Mouse (Mus musculus) layer of hippocampus, postnatal 36 days (tissue): ENCODE measurements at regions not wholly inside any gene's neighbourhood (a gene's known extent, or its start where the extent isn't known, plus 50 kb on each side); places are given as distances from the start of the nearest gene placed in this dataset.

Experiments used
- DNase-seq, 2 experiments: peaks; one replicate each; pipeline ENCODE4 v3.0.0; 2022

DNA sequence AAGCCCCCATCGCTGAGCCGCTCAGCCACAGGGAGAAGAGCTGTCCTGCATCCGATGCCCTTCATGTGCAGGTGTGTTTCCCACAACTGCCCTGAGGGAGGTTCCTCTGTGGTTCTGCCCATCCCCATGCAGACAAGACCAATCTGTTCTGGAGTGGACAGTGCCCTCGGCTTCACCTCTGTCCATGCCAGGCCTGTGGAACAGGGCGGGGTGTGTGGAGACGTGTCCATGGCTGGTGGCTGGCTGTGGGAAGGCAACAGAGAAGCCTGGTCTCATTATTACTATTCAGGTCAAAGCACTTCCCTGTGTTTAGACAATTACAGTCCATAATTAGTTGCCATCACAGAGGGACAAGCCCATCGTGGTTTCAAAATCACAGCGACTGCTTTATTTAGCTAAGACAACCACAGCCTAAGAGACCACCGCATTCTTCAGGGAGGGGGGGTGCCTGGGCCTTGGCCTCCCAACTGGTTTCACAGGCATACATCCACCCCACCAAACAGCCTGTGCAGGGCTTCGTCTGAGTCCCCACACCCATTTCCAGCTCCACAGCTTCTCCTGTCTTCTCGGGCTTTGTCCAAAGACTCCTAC is 97.7 kb downstream of the Rplp1 start:
- DNase-seq: no peak

DNA sequence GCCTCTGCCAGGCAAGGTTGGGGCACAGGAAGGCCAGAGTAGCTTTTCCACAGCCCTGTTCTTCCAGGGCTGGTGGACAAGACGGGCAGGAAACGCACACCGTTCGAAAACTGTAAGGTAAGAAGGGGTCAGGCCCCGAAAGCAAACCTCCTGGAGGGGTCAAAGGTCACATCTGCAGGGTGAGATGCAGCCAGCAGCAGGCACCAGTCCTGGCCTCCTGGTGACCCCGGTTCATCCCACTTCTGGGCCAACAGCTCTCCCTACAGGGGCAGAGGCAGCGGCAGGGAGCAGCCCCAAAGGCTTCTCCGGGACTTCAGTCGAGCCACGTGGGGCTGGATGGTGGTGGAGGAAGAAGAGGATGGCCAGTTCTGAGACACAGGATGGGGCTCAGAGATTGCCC is 98.3 kb downstream of the Rplp1 start:
- DNase-seq: no peak

DNA sequence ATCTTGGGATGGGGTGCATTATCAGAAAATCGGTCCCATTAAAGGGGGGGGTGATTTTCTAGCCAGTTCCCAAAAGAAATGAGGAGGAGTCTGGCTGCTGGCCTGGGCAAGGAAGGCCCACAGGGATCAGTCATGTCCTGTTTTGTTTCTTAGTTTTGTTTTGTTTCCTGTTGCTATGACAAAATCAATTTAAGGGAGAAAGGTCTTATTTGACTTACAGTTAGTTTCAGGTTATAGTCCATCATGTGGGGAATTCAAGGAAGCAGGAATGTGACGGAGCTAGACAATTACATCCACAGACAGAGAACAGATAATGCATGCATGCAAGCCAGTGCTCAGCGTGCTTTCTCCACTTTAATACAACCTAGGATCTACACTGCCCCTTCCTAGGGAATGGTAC is 101.1 kb downstream of the Rplp1 start:
- DNase-seq: no peak

DNA sequence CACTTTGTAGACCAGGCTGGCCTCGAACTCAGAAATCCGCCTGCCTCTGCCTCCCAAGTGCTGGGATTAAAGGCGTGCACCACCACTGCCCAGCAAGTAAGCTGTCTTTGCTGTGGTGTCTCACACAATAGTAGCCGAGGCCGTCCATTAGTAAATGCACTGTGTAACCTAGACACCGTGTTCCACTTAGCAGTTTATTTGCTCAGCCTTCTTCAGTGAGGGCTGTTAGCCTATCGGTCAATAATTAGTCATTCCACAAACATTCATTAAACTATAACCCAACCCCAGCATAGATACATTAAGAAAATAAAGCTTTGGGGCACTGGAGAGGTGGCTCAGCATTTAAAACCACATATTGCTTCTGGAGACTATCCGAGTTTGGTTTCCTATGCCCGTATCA is 102.0 kb downstream of the Rplp1 start:
- DNase-seq: no peak

DNA sequence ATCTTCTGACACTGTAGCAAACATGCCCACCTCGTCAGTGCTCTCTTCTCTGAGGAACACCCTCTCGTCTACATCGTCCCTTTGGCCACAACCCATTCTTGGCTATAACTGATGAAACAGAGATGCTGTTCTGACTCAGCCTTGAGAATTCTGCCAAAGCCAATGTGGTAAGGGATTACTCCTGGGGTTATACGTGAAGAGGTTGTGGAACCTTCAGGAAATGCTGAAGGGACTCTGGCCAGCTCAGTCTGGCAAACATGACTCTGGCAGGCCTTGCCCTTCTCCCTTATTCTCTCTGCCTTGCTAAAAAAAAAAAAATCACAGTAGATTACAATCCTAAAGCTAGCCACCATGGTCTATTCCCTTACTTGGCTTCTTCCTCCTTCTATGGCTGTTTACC is 103.9 kb downstream of the Rplp1 start:
- no peak for DNase-seq

DNA sequence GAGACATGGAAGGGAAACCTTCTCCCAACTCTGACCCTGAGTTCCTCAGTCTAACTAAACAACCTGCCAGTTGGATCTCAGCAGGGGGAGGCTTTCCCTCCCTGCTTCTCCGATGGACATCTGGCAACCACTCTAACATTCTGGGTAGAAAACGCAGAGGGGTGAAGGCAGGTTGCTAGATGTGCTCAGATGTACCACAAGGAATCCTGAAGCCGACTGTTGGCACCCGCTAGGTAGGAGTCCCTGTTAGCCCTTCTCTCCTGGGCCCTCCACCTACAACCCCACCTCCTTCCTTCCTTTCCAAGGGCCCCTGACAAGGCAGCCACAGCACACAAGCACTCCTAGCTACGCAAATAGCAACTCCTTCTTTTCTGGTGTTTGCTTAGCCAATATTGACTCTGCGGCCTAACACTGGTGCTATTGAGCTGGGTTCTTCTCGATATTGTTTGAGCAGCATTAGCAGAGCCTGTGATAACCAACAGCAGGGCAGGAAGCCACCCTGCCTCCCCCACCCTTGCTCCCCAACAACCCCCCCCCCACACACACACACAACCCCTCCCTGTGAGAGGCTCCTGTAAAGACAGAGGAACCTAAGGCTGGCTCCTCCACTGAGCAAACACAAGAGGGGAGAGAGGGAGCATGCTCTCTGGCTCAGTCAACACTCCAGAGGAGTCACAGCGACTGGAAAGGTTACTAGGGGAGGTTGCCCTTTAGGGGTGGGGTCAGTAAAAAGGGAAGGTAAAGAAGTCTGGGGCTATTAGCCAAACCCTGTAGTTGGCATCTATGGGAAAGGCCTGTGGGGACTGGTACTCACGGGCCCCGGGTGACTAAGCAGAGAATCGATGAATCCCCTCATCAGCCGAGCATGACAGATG is 105.8 kb downstream of the Rplp1 start:
- DNase-seq: no peak

DNA sequence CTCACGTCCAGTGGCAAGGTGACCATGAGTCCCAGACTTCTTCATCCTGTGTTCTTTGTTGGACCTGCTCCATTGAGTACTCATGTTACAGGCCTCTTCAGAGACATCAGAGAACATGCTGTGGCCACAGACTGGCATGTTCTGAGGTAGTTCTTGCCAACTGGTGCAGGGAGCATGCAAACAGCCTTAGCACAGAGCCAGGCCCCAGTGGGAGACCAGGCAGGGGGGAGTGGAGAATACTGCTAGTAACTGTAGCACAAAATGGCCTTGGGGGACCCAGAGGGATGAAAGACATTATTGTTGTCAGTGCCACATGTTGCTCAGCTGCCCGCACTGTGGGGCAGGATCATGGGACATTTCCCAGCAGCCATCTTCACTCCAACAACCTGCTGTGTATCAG is 108.4 kb downstream of the Rplp1 start:
- DNase-seq: no peak

DNA sequence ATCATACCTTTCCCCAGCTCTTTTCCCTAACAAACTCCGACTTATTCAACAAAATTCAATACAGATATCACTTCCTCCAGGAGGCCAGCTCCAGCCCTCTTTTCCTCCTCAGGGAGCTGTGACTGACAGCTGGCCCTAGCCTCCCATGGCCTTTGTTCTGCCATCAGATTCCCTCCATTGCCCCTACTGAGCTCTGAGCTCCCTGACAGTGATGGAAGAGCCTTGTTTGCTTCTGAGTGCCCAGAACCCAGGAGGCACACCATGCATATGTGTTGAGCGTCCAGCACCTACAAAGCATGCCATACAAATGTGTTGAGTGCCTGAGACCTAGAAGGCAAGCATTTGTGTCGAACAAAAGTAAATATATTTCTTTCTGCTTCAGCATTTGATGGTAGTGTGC is 110.8 kb downstream of the Rplp1 start:
- no peak for DNase-seq

DNA sequence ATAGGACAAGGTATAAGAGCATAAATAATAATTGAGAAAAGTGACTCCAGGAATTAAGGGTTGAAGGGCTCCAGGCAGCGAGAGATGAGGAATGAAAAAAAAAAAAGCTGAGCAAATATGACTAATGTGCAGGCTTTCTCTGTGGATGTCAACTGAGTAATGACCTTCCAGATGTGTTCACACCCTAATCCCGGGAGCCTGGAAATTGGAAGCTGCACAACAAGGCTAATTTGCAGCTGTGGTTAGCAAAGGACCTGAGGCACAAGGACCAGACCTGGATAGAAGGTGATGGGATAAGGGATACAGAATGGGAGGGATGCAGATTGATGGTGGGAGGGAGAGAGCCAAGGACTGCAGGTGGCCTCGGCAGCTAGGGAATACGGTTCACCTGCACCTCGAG is 111.6 kb downstream of the Rplp1 start:
- no peak for DNase-seq

DNA sequence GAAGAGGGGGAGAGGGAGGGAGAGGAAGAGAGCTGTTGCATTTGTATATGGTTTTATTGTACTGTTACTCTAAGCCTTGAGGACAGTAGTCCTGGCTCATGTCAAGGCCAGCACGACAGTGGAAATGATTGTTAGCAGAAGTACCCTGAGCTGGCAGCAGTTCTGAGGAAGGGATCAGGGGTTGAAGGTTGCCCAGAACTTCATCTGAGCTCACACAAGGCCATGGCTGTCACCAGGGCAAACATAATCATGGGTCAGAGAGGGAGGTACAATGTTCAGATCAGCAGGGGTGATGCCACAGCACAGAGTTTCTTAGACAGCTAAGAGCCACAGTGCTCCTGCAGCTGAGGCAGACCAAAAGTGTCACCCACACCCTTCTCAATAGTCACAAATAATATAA is 114.8 kb downstream of the Rplp1 start:
- DNase-seq: no peak

DNA sequence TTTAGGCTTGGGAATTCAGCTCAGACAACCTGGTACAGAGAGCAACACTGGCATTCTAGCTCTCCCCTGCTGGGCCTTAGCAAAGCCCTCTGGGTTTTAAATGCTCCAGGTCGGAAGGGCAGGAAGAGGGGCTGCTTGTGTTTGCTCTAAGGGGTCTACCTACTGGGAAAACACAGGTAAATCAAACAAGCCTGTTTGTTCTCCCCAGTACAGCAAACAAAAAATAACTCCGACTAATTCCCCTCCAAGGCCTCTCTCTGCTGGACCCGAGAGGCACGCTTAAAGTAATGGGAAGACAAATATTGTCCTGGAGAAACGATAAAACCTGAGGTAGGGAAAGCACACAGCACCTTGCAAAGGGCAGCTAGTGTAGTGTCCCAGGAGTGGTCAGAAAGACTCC is 118.4 kb downstream of the Rplp1 start:
- DNase-seq: no peak

DNA sequence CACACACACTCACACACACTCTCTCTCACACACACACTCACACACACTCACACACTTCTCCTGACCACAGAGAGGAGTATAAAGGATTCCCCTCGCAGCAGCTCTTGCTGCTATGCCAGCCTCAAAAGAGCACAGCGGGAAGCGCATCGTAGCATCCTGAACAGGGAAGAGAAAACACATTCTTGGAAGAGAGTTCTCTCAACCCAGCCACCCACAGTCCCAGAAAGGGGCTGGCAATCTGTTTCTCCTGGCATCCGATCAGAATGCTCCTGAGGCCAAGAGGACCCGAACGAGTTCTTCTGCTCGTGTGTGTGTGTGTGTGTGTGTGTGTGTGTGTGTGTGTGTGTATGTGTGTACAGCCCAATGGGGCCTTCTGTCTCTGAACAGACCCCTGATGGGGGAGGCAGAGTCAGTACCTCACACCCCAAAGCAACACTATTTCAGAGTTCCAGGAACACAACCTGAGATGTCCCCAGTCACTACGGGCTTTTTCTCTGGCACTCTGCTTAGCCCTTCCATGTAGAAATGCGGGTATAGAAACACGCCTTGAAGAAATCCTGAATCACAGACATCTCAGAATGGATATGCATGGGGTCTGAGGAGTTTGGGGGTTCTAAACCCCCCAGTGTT is 122.8 kb downstream of the Rplp1 start:
- peak; percentile 47 to 52 for DNase-seq

DNA sequence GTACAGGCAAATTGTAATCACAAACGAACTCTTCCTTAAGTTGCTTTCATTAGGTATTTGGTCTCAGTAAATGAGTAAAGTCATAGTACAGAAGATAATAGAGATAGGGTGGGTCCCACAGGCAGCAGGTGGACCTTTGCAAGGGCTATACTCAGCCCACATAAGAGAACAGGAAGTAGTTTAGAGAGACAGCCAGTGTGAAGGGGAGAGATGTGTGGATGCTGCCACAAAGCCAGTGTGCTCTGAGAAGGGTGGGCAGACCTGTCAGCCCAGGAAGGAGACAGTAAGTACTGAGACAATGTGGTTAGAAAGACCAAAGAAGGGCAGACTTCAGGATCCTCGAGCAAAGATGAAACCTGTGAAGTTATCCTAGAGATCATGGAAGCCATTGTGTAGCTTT is 123.5 kb downstream of the Rplp1 start:
- DNase-seq: no peak

DNA sequence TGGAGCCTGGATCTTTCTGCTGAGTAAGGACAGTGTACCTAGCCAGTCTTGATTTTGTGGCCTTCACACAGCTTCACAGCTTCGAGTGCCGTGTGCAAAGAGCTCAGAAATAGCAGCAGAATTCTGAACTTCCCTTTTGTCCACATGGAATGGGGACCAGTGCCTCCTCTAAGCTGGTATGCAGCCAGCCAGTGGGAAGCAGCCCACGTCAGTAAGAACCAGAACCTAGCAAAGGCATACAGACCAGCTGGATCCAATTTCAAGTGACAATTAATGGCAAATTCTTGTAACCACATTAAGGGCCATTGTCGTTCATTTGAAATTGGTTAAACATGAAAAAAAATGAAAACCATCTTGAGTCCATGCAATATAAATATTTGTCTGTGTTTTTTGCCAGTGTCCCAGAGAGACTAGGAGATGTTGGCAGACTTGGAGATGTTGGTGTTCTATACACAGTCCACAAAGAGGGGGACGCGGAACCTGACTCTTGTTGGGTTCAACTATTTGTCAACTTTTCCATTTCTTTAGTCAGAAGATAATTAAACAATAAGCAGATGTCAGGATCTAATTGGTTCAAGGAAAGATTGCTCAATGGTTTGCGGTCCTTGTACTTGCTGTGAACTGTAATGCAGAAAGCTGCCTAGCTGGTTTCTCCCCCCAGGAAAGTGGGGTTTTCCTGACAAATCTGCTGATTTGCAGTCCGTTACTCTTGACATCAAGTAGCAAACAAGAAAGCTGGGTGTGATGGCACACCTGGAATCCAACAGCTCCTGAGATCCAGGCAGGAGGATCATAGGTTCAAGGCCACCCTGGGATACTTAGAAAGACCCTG is 125.1 kb downstream of the Rplp1 start:
- DNase-seq: no peak

DNA sequence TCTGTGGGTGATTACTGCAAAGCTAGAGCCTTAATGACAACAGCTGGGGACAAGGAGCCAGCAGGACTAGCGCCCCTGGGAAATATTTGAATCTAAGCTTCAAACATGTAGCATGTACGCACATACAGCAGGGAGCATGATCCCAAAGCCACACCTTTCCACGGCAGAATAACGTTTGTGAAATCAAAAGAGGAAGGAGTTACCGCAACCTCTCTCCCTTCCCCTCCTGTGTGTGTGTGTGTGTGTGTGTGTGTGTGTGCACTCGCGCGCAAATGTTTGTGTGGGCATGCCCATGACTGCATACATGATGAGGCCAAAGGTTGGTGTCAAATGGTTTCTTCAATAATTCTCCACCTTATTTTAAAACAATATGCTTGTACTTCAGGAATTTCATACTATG is 132.9 kb downstream of the Rplp1 start:
- DNase-seq: no peak

DNA sequence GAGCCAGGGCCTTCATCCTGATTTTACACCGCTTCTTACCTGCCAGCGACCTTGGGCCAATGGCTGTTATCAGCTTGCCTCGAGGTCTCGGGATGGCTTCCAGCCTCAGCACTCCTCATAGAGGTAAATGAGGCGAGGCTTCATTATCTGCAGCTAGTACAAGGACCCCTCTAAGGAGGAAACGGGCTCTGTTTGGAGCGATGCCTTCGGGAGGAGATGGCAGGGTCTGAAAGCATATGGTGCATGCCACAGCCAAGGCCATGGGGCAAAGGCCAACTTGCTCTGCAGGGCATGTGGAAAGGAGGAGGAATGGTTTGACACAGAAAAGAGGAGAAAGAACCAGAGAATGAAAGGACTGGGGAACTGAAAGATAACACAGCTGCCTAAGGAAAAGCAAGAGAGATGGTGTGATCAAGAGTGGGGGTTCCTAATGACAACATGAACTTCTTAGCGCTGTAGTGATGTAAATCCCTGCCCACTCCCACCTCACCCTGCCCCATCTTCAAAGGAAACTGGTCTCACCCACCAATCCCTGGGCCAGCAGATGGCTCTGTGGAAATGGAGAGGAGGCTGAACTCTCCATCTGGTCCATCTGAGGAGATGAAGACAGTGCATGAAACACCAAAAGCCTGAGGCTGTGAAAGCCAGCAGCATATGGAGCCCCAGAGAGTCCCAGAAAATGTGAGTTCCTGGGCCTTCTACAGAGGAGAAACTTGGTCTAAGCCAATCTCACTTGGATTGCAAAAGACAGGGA is 134.0 kb downstream of the Rplp1 start:
- DNase-seq: peak in 1 of 2 experiments; percentile 36

DNA sequence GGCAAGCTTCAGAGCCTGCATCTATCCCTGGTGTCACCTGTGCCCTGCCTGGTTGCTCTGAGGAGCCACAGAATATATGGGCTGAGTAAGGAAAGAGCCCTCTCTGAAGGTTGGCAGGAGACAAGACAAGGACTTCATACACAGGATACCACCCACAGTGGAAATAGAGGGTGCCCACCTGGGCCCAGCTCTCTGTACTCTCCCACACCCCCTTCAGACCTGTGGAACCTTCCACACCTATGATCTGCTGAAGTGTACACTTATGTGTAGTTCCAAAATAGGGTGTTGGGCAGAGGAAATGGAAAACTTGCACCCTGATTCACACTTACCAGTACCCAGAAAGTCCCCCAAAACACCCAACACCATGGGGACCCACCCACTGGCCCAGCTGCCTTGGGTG is 135.2 kb downstream of the Rplp1 start:
- DNase-seq: no peak

DNA sequence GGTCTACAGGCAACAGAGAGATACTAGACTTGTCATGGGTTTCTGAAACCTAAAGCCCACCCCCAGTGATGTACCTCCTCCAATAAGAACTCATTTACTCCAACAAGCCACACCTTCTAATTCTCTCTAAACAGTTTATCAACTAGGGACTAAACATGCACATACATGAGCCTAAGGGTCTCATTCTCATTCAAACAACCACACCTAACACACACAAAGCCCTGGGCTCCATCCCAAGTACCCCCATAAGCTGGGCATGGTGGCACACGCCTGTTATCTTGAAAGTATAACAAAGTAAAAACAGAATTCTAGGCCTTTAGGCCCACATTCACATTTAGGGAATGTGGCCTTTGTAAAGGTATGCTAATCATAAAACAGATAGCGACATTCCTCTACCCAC is 137.9 kb downstream of the Rplp1 start:
- no peak for DNase-seq

DNA sequence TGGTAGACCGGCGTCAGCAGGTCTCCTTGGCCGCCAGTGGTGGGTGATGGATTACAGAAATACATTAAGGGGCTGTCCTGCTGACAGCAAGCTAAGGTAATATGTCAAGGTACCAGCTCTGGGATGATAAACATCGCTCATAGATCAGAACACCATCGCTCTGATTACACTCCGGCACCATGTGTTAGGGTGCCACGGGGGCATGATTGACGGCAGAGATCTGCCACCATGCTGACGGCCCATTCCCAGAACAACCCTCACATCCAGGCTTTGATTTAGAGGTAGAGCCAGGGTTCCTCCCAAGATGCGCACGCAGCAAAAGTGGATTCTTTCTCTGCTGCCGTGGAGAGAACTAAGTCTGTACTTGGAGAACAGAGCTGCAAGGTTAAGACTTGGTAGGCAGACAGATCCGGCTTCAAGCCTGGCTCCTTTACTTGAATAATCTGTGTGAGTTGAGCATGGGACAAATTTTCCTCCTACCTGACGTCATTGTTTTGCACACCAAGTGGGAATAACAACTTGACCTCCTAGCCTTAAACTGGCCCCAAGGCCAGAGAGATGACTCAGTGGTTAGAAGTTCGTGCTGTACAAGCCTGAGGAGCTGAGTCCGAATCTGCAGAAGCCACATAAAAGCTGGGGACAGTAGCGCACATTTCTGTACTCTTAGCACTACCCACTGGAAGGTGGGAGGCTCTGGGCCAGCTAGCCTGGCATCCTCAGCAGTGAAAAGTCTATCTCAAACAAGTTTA is 144.0 kb downstream of the Rplp1 start:
- no peak for DNase-seq

DNA sequence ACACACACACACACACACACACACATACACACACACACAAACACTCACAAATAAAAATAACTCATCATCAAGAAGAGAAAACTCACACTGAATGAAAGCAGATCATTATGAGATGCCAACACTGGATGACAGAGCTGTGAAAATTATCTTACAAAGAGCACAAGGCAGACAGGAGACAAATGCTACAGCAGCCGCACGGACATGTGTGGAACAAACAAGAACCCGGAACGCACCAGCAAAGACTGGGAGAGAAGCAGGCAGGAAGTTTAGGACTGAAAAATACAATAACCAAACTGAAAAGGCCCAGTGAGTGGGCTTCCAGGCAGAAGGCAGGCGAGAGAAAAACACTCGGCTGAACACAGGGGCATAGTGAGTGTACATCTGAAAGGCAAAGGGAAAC is 148.2 kb downstream of the Rplp1 start:
- no peak for DNase-seq

DNA sequence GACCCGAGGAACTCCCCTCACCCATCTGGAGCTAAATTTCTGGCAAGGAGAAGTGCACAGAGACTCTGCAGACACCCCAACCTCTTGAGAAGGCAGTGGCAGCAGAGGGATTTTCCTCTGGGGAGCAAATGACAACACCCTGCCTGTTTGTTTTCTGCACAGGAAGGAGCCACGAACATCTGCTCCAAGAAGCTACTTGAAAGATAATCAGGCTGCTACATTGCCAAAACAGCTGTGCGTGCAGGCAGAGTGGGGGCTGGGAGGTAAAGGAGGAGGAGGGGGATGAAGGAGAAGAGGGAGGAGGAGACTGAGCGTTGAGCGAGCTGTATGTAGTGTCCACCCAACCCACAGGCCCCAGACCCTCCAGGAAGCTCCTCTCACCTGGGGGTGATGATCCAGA is 149.0 kb downstream of the Rplp1 start:
- no peak for DNase-seq

DNA sequence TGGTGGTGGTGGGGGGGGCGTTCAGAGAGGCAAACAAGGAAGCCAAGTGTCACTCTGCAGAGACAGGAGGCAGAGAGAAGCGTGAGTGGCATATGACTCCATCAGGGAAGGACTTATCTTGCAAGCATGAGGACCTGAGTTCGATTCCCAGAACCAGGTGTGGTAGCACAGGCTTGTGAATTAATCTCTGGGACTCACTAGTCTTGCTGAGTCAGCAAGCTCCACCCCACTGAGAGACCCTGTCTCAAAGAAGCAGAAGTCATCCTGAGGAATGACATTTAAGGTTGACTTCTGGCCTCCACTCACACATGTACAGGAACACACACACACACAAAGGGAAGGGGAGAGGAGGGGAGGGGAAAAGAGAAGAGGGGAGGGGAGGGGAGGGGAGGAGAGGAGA is 156.5 kb downstream of the Rplp1 start:
- DNase-seq: no peak
